Mouse (Mus musculus) heart, postnatal 14 days (tissue): ENCODE data around the gene Dynlt1b. TPM values are rescaled to one million over a fixed set of nuclear protein-coding genes. Genes with fewer than 3 reads are reported as not detected.

Experiments used
- total RNA-seq, 2 experiments: library from RNA; stranded (reverse); gene quantifications; 2 replicates each; pipeline ENCODE4 v1.2.3; 2021

Dynlt1b gene
- total RNA-seq, 2 experiments from 2014 or later, result 71.8 to 79.0 TPM

Other genes starting within 250 kb of the Dynlt1b start
- 1 to 10 TPM; 9.8 to 9.9 TPM for gene Tmem181a, start 173.3 kb upstream of the Dynlt1b start, total RNA-seq
- 1 to 10 TPM; 1.4 to 3.1 TPM for gene Dynlt1a, start 112.6 kb upstream of the Dynlt1b start, total RNA-seq
- 1 to 10 TPM; 5.2 to 5.7 TPM for gene Dynlt1c, start 171.6 kb downstream of the Dynlt1b start, total RNA-seq
- gene Dynlt1f, start 225.8 kb downstream of the Dynlt1b start, total RNA-seq, result 10 to 100 TPM; 73.6 to 75.8 TPM
- gene Sytl3, start 229.0 kb downstream of the Dynlt1b start, total RNA-seq, result 1 to 10 TPM in 1 of 2 experiments, under 1 TPM in 1; 0.24 to 2.9 TPM